Comparison of ENCODE assay signal across 8 mouse cellular contexts in genomic region chr7:74553111-74553650, GRCm38 (mm10). TPM values are rescaled to one million over a fixed set of nuclear protein-coding genes. Genes with fewer than 3 reads are reported as not detected.
DNase-seq lines count a peak whose midpoint lies in the region; ATAC-seq and TF ChIP-seq lines count a peak whose summit lies in the region.

No protein-coding gene starts in this region.

- no peaks in the 10 kb centered on the region for H3K9me3 ChIP-seq in heart, embryonic 11.5 days (replicated peaks; ENCODE audit: control insufficient read depth, low read length)
- no peaks in the 10 kb centered on the region for H3K9me3 ChIP-seq in heart, embryonic 15.5 days (replicated peaks)
- H3K9me3 ChIP-seq in liver, postnatal 0 days (ENCODE audit: low read length): no peaks in the 10 kb centered on the region

- WGBS in heart, embryonic 11.5 days (ENCODE audit: insufficient replicate concordance): 39% methylated on average over 8 of the region's 8 CpGs
- WGBS in heart, embryonic 15.5 days: 52% methylated on average over 8 of the region's 8 CpGs
- WGBS in liver, postnatal 0 days (ENCODE audit: insufficient replicate concordance): 33% methylated on average over 8 of the region's 8 CpGs

- no peak for DNase-seq in heart, postnatal 36 days
- peak; percentile 59 for DNase-seq in Muller cell, postnatal 12 days (ENCODE audit: inconsistent ontology term)
- DNase-seq in liver, postnatal 0 days: no peak
- DNase-seq in adrenal gland, adult 18-20 months (ENCODE audit: low spot score in 2 of 2): no peak
- DNase-seq in layer of hippocampus, adult 9-10 months (ENCODE audit: low spot score): no peak
- DNase-seq in spleen, postnatal 4 days (ENCODE audit: low spot score in 2 of 2): no peak

- peak overlapping the region; percentile 77 for H3K4me3 ChIP-seq in heart, embryonic 11.5 days (ENCODE audit: low read depth, low read length)
- H3K4me3 ChIP-seq in heart, embryonic 15.5 days: peak overlapping the region; percentile 77
- no peak overlapping the region; the same call in 1 of the 2 replicates for H3K4me3 ChIP-seq in liver, postnatal 0 days (ENCODE audit: low read depth, low read length)

- no peak overlapping the region for H3K27ac ChIP-seq in heart, embryonic 11.5 days (ENCODE audit: low read depth, low read length)
- no peak overlapping the region for H3K27ac ChIP-seq in heart, embryonic 15.5 days
- H3K27ac ChIP-seq in liver, postnatal 0 days (ENCODE audit: low read depth): no peak overlapping the region

- H3K36me3 ChIP-seq in heart, embryonic 11.5 days (ENCODE audit: control insufficient read depth, insufficient read depth, low read length): no peaks in the 10 kb centered on the region
- H3K36me3 ChIP-seq in heart, embryonic 15.5 days: no peaks in the 10 kb centered on the region
- no peaks in the 10 kb centered on the region for H3K36me3 ChIP-seq in liver, postnatal 0 days (replicated peaks; ENCODE audit: insufficient read depth, low read length)

- peak overlapping the region; percentile 85 for H3K4me2 ChIP-seq in heart, embryonic 11.5 days
- H3K4me2 ChIP-seq in heart, embryonic 15.5 days: peak overlapping the region; percentile 86
- peak overlapping the region; percentile 81 for H3K4me2 ChIP-seq in liver, postnatal 0 days (ENCODE audit: low read depth, low read length)

- intact Hi-C loops in heart, postnatal 36 days (cut with DNase I): loop anchor here (5.0 to 10.0 kb wide), 3 partner anchors 41 to 312 kb away; no protein-coding TSS in a partner anchor

- peaks cover 30% of the 10 kb centered on the region for H3K4me1 ChIP-seq in heart, embryonic 11.5 days (ENCODE audit: control insufficient read depth, insufficient read depth, low read length)
- peaks cover 35% of the 10 kb centered on the region for H3K4me1 ChIP-seq in heart, embryonic 15.5 days (replicated peaks)
- peaks cover 11% of the 10 kb centered on the region; the same call in 1 of the 2 replicates for H3K4me1 ChIP-seq in liver, postnatal 0 days (ENCODE audit: insufficient read depth)

- no peak for ATAC-seq in heart, embryonic 11.5 days (replicated peaks; ENCODE audit: insufficient number of reproducible peaks, low FRiP score, low TSS enrichment)
- no peak for ATAC-seq in heart, embryonic 15.5 days (replicated peaks; ENCODE audit: insufficient number of reproducible peaks, insufficient read depth, low FRiP score, low read depth)
- no peak for ATAC-seq in liver, postnatal 0 days

- H3K27me3 ChIP-seq in heart, embryonic 11.5 days (ENCODE audit: control insufficient read depth, insufficient read depth, low read length): no peaks in the 10 kb centered on the region
- H3K27me3 ChIP-seq in heart, embryonic 15.5 days: peaks cover 16% of the 10 kb centered on the region; the same call in 1 of the 2 replicates
- peaks cover 44% of the 10 kb centered on the region for H3K27me3 ChIP-seq in liver, postnatal 0 days (ENCODE audit: insufficient read depth, low read length)

- peak overlapping the region; percentile 86 for H3K9ac ChIP-seq in heart, embryonic 11.5 days (ENCODE audit: low read depth, low read length)
- H3K9ac ChIP-seq in heart, embryonic 15.5 days: no peak overlapping the region
- no peak overlapping the region for H3K9ac ChIP-seq in liver, postnatal 0 days (replicated peaks)

- TF ChIP-seq EP300 in liver, postnatal 0 days (IDR thresholded peaks at IDR 0.05; ENCODE audit: low read depth): no peak

- TF ChIP-seq CTCF in liver, postnatal 0 days (IDR thresholded peaks at IDR 0.05; ENCODE audit: low read depth): no peak

RNA-seq across cellular contexts. Expression of gene Slco3a1, which starts 1.4 kb away (rescaled TPM):
- 22.6 and 22.7 TPM in 2 replicates for polyA plus RNA-seq in heart, embryonic 11.5 days (2014; fragmentation: Nextera tagmentation; extraction: Ambion mirVana)
- total RNA-seq in heart, postnatal 36 days (2021): 100 to 1,000 TPM; 105 to 116 TPM
- polyA plus RNA-seq in heart, embryonic 15.5 days (2015; fragmentation: Nextera tagmentation; extraction: Ambion mirVana): 14.9 and 18.8 TPM in 2 replicates
- 1.2 and 1.6 TPM in 2 replicates for polyA plus RNA-seq in liver, postnatal 0 days (2015; fragmentation: Nextera tagmentation; extraction: Ambion mirVana)
- total RNA-seq in adrenal gland, adult 18-20 months (2021): 10 to 100 TPM; 26.8 to 36.1 TPM
